Mouse (Mus musculus) testis, adult 2 months (tissue): ENCODE measurements around the gene Ccl24.

ENCODE experiments used
- CTCF ChIP-seq: fragments of 200-500 bp; IDR thresholded peaks from 2 replicates; pipeline ENCODE4 v1.5.1; 2012; ENCODE audit warnings: low read depth, mild to moderate bottlenecking, inconsistent platforms, low read length, moderate library complexity; ENCODE audit not compliant: control insufficient read depth, insufficient read depth, insufficient replicate concordance
- POLR2A ChIP-seq: fragments of 200-500 bp; IDR thresholded peaks from 2 replicates; pipeline ENCODE4 v1.6.1; 2012; ENCODE audit warnings: low read depth, mild to moderate bottlenecking, inconsistent platforms, low read length, moderate library complexity; ENCODE audit not compliant: control insufficient read depth

DNA sequence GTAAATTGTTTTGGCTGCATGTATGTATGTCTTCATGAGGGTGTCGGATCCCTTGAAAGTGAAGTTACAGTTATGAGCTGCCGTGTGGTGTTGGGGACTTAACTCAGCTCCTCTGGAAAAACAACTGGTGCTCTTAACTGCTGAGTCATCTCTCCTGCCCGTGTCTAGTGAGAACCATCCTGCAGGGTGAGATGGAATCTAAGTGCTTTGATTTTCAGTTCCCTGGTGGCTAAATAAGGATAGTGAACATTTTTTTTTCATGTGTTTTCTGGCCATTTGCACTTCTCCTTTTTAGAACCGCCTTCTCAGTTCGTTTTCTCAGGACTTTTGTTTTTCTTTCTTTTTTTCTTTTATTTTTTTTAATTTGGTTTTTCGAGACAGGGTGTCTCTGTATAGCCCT, 4.2 kb downstream of the Ccl24 start:
- TF ChIP-seq CTCF (no peak), POLR2A (no peak)
